Mouse (Mus musculus): ENCODE measurements around the gene Pde1a. TPM values are rescaled to one million over a fixed set of nuclear protein-coding genes. Genes with fewer than 3 reads are reported as not detected.

Pde1a gene
- polyA plus RNA-seq, 1 experiment, result 1.1 TPM

GRCm38 (mm10) chr2:79999168-79999567 is 130.1 kb downstream of the Pde1a start:
- Histone ChIP-seq H3K4me3 (ENCODE audit: control insufficient read depth, insufficient read depth, low read length) (no peak overlapping the region), H3K4me1 (replicated peaks; ENCODE audit: control insufficient read depth, insufficient read depth, low read length) (no peaks in the 10 kb centered on the region), H3K36me3 (ENCODE audit: control insufficient read depth, insufficient read depth, low read length) (no peaks in the 10 kb centered on the region), H3K27ac (ENCODE audit: control insufficient read depth, insufficient read depth, low read length) (no peak overlapping the region), H3K27me3 (ENCODE audit: control insufficient read depth, insufficient read depth, low read length) (no peaks in the 10 kb centered on the region)
- no peak for TF ChIP-seq CTCF (IDR thresholded peaks at IDR 0.05; ENCODE audit: borderline replicate concordance, control insufficient read depth, extremely low read depth, insufficient read depth, low read length, poor library complexity)
- no peak for TF ChIP-seq POLR2A (IDR thresholded peaks at IDR 0.05; ENCODE audit: control insufficient read depth, extremely low read depth, insufficient read depth, low read length, poor library complexity)
- WGBS, result 96% methylated on average over 3 of the region's 3 CpGs
- DNase-seq, result no peak

GRCm38 (mm10) chr2:79998460-79998859 is 130.8 kb downstream of the Pde1a start:
- WGBS, result 89% methylated on average over 2 of the region's 2 CpGs

DNA sequence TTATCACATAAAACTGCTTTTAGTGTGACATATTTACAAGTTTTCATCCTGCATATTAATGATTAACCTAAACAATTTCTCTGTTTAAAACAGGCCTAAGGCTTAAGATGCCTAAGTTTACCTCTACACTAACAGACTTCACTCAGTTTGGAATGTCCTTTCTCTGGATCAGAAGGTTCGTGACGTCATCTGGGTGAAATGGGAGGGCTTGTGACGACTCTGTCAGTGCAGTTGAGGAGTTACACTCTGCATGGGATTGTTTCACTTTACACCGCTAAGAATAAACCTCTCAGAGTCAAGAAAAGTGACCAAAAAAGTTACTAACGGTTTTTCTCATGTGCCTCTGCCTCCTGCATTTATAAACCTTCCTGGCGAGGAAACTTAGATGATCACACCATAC is 137.6 kb downstream of the Pde1a start:
- H3K27me3 ChIP-seq (ENCODE audit: control insufficient read depth, insufficient read depth, low read length), result no peaks in the 10 kb centered on the region
- 86% methylated on average over 6 of the region's 6 CpGs for WGBS

More at GRCm38 (mm10) chr2:79998460-79998859, 130.8 kb downstream of the Pde1a start:
- Histone ChIP-seq H3K27ac (ENCODE audit: control insufficient read depth, insufficient read depth, low read length) (no peak overlapping the region), H3K27me3 (ENCODE audit: control insufficient read depth, insufficient read depth, low read length) (no peaks in the 10 kb centered on the region), H3K4me3 (ENCODE audit: control insufficient read depth, insufficient read depth, low read length) (no peak overlapping the region), H3K36me3 (ENCODE audit: control insufficient read depth, insufficient read depth, low read length) (no peaks in the 10 kb centered on the region), H3K4me1 (replicated peaks; ENCODE audit: control insufficient read depth, insufficient read depth, low read length) (no peaks in the 10 kb centered on the region)
- DNase-seq, result no peak
- TF ChIP-seq POLR2A (IDR thresholded peaks at IDR 0.05; ENCODE audit: control insufficient read depth, extremely low read depth, insufficient read depth, low read length, poor library complexity) (no peak), CTCF (IDR thresholded peaks at IDR 0.05; ENCODE audit: borderline replicate concordance, control insufficient read depth, extremely low read depth, insufficient read depth, low read length, poor library complexity) (no peak)

GRCm38 (mm10) chr2:79983778-79984177 is 145.5 kb downstream of the Pde1a start:
- no peak for DNase-seq
- Histone ChIP-seq H3K4me1 (replicated peaks; ENCODE audit: control insufficient read depth, insufficient read depth, low read length) (no peaks in the 10 kb centered on the region), H3K27ac (ENCODE audit: control insufficient read depth, insufficient read depth, low read length) (no peak overlapping the region), H3K27me3 (ENCODE audit: control insufficient read depth, insufficient read depth, low read length) (no peaks in the 10 kb centered on the region), H3K4me3 (ENCODE audit: control insufficient read depth, insufficient read depth, low read length) (no peak overlapping the region), H3K36me3 (ENCODE audit: control insufficient read depth, insufficient read depth, low read length) (no peaks in the 10 kb centered on the region)
- TF ChIP-seq POLR2A (IDR thresholded peaks at IDR 0.05; ENCODE audit: control insufficient read depth, extremely low read depth, insufficient read depth, low read length, poor library complexity), result no peak
- no peak for TF ChIP-seq CTCF (IDR thresholded peaks at IDR 0.05; ENCODE audit: borderline replicate concordance, control insufficient read depth, extremely low read depth, insufficient read depth, low read length, poor library complexity)
- WGBS, result 91% methylated on average over 4 of the region's 4 CpGs

More for the DNA sequence above, 137.6 kb downstream of the Pde1a start:
- no peak overlapping the region for H3K27ac ChIP-seq (ENCODE audit: control insufficient read depth, insufficient read depth, low read length)
- no peak overlapping the region for H3K4me3 ChIP-seq (ENCODE audit: control insufficient read depth, insufficient read depth, low read length)
- no peaks in the 10 kb centered on the region for H3K36me3 ChIP-seq (ENCODE audit: control insufficient read depth, insufficient read depth, low read length)
- DNase-seq, result no peak
- TF ChIP-seq POLR2A (IDR thresholded peaks at IDR 0.05; ENCODE audit: control insufficient read depth, extremely low read depth, insufficient read depth, low read length, poor library complexity) (no peak), CTCF (IDR thresholded peaks at IDR 0.05; ENCODE audit: borderline replicate concordance, control insufficient read depth, extremely low read depth, insufficient read depth, low read length, poor library complexity) (no peak)
- H3K4me1 ChIP-seq (replicated peaks; ENCODE audit: control insufficient read depth, insufficient read depth, low read length), result no peaks in the 10 kb centered on the region

DNA sequence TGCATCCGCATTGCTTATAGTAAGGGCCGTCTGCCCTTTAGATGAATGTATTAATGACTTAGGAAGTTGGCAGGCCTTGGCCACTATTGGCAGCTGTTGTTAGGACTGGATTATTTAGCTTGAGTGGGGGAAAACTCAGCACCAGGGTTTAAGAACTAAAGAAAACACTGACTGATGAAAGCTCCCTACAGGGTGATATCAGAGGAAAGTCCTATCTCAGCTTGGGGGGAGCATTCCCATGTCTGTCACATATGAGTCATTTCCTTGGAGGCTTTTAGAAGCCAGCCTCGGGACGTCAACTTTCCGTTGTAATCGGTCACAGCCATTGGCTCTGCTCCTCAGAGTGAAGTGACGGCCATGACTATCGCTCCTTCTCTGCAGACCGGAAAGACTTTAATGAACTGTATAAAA is 146.0 kb downstream of the Pde1a start:
- no peak for DNase-seq
- no peaks in the 10 kb centered on the region for H3K27me3 ChIP-seq (ENCODE audit: control insufficient read depth, insufficient read depth, low read length)
- no peaks in the 10 kb centered on the region for H3K4me1 ChIP-seq (replicated peaks; ENCODE audit: control insufficient read depth, insufficient read depth, low read length)
- no peak overlapping the region for H3K27ac ChIP-seq (ENCODE audit: control insufficient read depth, insufficient read depth, low read length)
- H3K36me3 ChIP-seq (ENCODE audit: control insufficient read depth, insufficient read depth, low read length), result no peaks in the 10 kb centered on the region
- WGBS, result 91% methylated on average over 9 of the region's 9 CpGs
- H3K4me3 ChIP-seq (ENCODE audit: control insufficient read depth, insufficient read depth, low read length), result no peak overlapping the region
- TF ChIP-seq POLR2A (IDR thresholded peaks at IDR 0.05; ENCODE audit: control insufficient read depth, extremely low read depth, insufficient read depth, low read length, poor library complexity) (no peak), CTCF (IDR thresholded peaks at IDR 0.05; ENCODE audit: borderline replicate concordance, control insufficient read depth, extremely low read depth, insufficient read depth, low read length, poor library complexity) (no peak)

DNA sequence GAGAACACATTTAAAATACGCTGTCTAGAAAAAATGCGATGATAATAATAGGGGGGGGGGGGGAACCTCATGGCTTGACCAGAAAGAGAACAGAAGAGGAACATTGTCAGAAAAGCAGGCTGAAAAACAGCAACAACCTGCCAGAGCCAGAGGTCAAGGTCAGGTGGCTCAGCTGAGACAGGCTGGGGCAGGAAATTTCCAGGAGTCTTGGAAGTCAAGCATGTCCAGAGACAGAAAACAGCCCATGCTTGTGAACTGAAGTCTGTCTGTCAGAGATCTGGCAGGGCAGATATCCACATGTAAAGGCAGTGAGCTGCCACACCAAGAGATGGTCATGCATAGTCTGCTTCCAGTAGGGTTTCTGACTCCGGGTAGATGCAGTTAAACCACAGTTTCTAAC is 147.5 kb downstream of the Pde1a start:
- Histone ChIP-seq H3K27me3 (ENCODE audit: control insufficient read depth, insufficient read depth, low read length) (no peaks in the 10 kb centered on the region), H3K27ac (ENCODE audit: control insufficient read depth, insufficient read depth, low read length) (no peak overlapping the region), H3K4me1 (replicated peaks; ENCODE audit: control insufficient read depth, insufficient read depth, low read length) (no peaks in the 10 kb centered on the region), H3K4me3 (ENCODE audit: control insufficient read depth, insufficient read depth, low read length) (no peak overlapping the region), H3K36me3 (ENCODE audit: control insufficient read depth, insufficient read depth, low read length) (no peaks in the 10 kb centered on the region)
- DNase-seq, result no peak
- no peak for TF ChIP-seq CTCF (IDR thresholded peaks at IDR 0.05; ENCODE audit: borderline replicate concordance, control insufficient read depth, extremely low read depth, insufficient read depth, low read length, poor library complexity)
- TF ChIP-seq POLR2A (IDR thresholded peaks at IDR 0.05; ENCODE audit: control insufficient read depth, extremely low read depth, insufficient read depth, low read length, poor library complexity), result no peak
- 97% methylated on average over 3 of the region's 3 CpGs for WGBS

GRCm38 (mm10) chr2:79978992-79979391 is 150.3 kb downstream of the Pde1a start:
- WGBS, result 35% methylated on average over 1 of the region's 1 CpGs
- Histone ChIP-seq H3K27ac (ENCODE audit: control insufficient read depth, insufficient read depth, low read length) (no peak overlapping the region), H3K4me1 (replicated peaks; ENCODE audit: control insufficient read depth, insufficient read depth, low read length) (no peaks in the 10 kb centered on the region), H3K36me3 (ENCODE audit: control insufficient read depth, insufficient read depth, low read length) (no peaks in the 10 kb centered on the region), H3K27me3 (ENCODE audit: control insufficient read depth, insufficient read depth, low read length) (no peaks in the 10 kb centered on the region), H3K4me3 (ENCODE audit: control insufficient read depth, insufficient read depth, low read length) (no peak overlapping the region)
- no peak for TF ChIP-seq CTCF (IDR thresholded peaks at IDR 0.05; ENCODE audit: borderline replicate concordance, control insufficient read depth, extremely low read depth, insufficient read depth, low read length, poor library complexity)
- no peak for TF ChIP-seq POLR2A (IDR thresholded peaks at IDR 0.05; ENCODE audit: control insufficient read depth, extremely low read depth, insufficient read depth, low read length, poor library complexity)
- DNase-seq, result no peak
